Mouse (Mus musculus) brown adipose tissue, adult 24 weeks (tissue): ENCODE results near the gene Palm. TPM values are rescaled to one million over a fixed set of nuclear protein-coding genes. Genes with fewer than 3 reads are reported as not detected.
A peak's percentile ranks its signal among the peaks of the same experiment; 100 is the strongest.

Experiments used
- H3K27ac ChIP-seq: fragments of 200-500 bp; replicated peaks from 2 replicates; pipeline ENCODE4 v1.5.1; 2012; ENCODE audit warnings: low read depth, mild to moderate bottlenecking, low read length
- H3K4me1 ChIP-seq: fragments of 200-500 bp; 2 replicates; pipeline ENCODE4 v1.6.1; 2012; ENCODE audit warnings: low read length, mixed read lengths; ENCODE audit not compliant: control insufficient read depth, insufficient read depth, insufficient read length
- H3K4me3 ChIP-seq: fragments of 200-500 bp; 2 replicates; pipeline ENCODE4 v1.5.1; 2012; ENCODE audit warnings: low read depth, mild to moderate bottlenecking, low read length, moderate library complexity; ENCODE audit not compliant: insufficient read depth
- polyA plus RNA-seq: library from polyadenylated mRNA; stranded (reverse); fragments of >200 nt; gene quantifications from 2 replicates; pipeline ENCODE4 v1.2.4, GENCODE M21; 2012; ENCODE audit not compliant: missing spikeins, insufficient read depth, insufficient read length

Palm gene
- polyA plus RNA-seq, 1 experiment: 18.7 TPM

DNA sequence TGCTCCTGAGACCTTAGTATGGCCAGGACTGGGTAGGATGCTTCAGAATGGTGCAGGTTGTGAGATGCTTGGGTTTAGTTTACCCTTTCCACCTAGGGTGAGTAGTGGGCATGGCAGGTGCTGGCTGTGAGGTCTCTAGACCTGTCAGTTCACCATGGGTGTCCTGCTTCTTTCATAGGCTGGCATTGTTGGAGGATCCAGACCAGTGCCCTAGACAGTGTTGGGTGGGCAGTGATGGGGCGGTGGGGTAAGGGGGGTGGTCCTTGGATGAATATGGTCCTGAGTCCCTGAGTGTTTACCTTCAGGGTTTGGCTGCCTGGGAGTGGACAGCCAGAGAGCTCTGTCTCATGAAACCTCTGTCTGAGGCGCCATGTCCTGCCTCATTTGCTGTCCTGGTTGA, 64.5 kb downstream of the Palm start:
- Histone ChIP-seq H3K4me3 (peak overlapping the region; percentile 89; the same call in 1 of the 2 replicates), H3K4me1 (peaks cover 18% of the 10 kb centered on the region), H3K27ac (no peak overlapping the region)

DNA sequence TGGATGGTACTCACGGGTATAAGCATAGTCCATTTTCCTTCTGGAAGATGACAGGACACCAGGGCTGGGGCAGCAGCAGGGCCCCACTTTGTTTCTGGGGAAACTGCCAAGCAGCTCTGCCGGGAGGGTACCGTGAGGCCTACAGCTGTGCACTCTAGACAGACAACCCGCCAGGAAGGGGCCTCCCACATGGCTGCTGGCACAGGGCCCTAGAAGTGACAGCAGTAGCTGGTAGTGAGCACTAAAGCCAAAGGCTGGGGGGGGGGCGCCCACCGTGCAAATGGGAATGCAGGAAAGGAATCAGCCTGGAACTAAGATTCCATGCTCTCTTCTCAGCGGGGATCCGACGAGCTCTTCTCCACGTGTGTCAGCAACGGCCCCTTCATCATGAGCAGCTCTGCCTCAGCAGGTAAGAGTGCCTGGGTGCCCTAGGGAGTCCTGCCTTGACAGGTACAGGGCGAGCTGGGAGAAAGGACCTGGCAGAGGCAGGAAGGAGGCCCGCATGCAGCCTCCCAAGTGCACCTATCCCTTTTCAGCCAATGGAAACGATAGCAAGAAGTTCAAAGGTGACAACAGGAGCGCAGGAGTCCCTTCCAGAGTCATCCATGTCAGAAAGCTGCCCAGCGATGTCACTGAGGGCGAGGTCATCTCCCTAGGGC, 65.2 kb downstream of the Palm start:
- Histone ChIP-seq H3K4me3 (0 out of 2 replicates have a peak overlapping the region, but pooled peaks have one; percentile 2), H3K4me1 (peaks cover 14% of the 10 kb centered on the region), H3K27ac (no peak overlapping the region)

DNA sequence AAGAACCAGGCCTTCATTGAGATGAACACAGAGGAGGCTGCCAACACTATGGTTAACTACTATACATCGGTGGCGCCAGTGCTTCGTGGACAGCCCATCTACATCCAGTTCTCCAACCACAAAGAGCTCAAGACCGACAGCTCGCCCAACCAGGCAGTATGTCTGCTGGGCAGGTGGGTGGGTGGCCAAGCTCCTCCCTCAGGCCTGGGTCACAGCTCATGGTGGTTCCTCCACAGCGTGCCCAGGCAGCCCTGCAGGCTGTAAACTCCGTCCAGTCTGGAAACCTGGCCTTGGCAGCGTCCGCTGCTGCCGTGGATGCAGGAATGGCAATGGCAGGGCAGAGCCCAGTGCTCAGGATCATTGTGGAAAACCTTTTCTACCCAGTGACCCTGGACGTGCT, 65.7 kb downstream of the Palm start:
- peaks cover 14% of the 10 kb centered on the region for H3K4me1 ChIP-seq
- 0 out of 2 replicates have a peak overlapping the region, but pooled peaks have one; percentile 1 for H3K4me3 ChIP-seq
- no peak overlapping the region for H3K27ac ChIP-seq

DNA sequence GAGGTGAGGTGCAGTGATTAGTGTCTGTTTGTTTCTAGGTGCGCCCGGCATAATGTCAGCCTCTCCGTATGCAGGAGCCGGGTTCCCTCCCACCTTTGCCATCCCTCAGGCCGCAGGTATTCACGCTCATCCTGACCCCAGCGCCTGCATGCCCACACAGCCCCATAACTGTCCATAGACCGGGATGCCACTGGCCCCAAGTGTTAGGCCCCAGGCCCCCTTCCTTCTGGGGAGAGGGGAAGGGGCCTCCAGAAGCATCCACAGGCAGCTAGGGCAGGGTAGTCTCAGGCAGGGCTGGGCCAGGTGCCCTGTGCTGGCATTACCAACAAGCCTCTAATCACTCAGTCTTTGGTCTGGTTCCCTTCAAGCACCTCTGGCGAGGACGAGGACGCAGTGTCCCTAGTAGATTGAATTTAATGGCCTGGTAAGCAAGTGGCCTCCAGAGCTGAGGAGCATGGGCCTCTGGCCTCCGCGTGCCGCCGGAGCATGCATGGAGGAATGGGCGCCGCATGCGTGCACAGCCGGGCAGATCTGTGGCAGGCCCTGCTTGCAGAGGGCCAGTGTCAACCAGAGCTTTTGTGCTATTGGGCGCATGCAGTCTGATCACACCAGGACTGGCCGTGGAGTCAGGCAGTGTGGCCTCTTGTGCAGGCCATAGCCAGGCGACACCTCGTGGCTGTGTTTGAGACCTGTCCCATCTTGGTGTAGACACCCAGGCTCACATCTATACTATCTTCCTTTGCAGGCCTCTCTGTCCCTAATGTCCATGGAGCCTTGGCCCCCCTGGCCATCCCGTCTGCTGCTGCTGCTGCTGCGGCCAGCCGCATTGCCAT, 66.9 kb downstream of the Palm start:
- Histone ChIP-seq H3K27ac (no peak overlapping the region), H3K4me1 (peaks cover 14% of the 10 kb centered on the region), H3K4me3 (no peak overlapping the region)

DNA sequence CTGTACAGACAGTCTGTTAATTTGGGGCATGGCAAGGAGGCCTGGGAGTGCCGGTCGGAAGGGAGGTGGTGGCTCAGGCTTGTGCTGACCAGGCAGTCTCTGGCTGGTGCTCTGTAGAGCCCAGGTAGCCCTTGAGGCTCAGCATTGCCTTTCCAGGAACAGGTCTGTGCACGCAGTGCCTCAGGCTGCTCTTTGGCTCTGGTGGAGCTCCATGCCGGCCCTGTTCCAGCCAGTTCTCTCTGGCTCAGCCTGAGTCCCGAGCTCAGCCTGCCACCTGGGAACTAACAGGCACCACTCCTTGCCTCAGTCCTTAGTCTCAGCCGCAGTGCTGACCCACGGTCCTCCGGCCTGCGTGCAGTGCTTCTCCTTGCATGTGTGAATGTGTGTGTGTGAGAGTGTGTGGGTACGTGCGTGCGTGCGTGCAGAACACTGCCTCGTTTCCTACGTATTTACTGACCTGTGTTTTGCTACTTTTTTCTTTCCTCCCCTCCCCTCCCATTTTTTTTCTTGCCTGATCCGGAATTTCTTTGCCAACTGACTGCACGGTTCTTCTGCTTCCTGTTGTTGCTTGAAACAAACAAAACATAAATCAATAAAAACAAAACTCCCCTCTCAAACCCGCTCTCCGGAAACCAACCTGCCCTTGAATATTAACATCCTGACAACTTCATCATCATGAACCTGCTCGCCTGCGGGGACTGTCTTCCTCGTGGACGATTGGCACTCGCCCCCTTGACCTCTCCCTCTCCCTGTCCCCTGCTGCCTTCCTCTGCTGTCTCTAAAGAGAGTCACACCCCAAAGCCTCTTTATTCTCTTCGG, 68.1 kb downstream of the Palm start:
- Histone ChIP-seq H3K4me3 (no peak overlapping the region), H3K4me1 (peaks cover 14% of the 10 kb centered on the region), H3K27ac (no peak overlapping the region)

DNA sequence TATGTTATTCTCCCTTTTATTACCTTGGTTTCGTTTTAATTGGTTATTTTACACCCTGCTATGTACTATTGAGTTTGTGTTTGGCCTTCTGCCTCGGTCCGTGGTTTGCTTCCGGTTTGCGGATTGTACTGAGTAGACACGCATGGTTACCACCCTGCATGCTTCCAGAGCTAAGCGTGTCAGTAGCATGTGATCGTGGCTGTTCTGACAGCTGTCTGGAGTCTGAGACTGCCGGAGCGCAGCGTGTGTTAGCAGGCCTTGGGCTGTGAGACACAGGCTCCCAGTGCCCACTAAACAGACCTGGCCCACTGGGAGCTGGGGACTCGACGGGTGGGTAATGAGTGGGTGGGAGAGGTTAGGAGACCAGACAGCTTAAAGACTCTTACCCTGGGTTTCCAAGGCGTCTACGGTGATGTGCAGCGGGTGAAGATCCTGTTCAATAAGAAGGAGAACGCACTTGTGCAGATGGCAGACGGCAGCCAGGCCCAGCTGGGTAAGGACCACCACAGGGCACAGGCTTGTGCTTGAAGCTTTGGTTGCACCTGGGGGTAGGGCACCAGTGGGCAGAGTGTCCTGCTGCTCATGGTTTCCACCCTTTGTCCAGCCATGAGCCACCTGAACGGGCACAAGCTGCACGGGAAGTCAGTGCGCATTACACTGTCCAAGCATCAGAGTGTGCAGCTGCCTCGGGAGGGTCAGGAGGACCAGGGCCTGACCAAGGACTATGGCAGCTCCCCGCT, 68.8 kb downstream of the Palm start:
- Histone ChIP-seq H3K4me1 (peaks cover 7% of the 10 kb centered on the region), H3K27ac (no peak overlapping the region), H3K4me3 (no peak overlapping the region)

DNA sequence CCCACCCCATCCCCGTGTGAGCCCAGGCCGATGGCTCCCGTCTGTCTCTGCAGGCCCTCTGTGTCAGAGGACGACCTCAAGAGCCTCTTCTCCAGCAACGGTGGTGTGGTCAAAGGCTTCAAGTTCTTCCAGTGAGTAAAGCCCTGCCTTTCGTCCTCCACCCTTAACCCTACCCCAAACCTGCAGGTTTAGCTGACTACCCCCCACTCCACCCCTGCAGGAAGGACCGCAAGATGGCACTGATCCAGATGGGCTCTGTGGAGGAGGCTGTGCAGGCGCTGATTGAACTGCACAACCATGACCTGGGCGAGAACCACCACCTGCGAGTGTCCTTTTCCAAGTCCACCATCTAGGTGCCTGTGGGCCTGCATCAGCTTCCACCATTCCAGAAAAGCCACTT, 69.6 kb downstream of the Palm start:
- Histone ChIP-seq H3K27ac (no peak overlapping the region), H3K4me3 (no peak overlapping the region), H3K4me1 (no peaks in the 10 kb centered on the region; the same call in 1 of the 2 replicates)

DNA sequence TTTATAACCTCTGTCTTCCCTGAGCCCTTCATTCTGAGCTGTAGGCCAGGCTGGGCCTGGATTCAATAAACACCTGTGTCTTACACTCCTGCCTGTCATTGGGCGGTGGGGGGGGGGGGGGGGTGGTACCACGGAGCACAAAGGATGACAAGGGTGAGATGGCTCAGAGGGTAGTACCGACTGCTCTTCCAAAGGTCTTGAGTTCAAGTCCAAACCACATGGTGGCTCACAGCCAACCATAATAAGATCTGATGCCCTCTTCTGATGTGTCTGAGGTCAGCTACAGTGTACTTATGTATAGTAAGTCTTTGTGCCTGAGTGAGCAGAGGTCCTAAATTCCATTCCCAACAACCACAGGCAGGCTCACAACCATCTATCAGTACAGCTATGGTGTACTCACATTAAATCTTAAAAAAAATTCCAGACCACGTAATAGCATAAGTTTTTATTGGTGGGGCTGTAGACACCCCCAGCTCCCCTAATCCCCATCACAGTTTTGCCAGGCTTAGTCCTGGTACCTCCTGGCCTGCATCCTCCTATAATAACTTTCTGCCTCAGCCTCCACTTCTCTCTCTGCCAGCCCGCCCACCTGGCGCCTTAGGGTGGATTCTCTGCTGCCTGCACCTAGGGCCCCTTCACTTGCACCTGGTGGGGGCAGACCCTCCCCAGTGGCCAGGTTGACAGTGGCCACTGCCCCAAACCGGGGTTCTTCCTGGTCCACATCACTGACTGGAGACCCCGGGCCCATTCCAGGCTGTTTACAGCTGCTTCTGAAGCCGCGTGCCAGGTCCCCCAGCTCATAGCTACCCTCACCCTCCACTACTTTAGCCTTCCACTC, 71.2 kb downstream of the Palm start:
- H3K4me1 ChIP-seq: no peaks in the 10 kb centered on the region
- H3K27ac ChIP-seq: no peak overlapping the region
- H3K4me3 ChIP-seq: no peak overlapping the region

DNA sequence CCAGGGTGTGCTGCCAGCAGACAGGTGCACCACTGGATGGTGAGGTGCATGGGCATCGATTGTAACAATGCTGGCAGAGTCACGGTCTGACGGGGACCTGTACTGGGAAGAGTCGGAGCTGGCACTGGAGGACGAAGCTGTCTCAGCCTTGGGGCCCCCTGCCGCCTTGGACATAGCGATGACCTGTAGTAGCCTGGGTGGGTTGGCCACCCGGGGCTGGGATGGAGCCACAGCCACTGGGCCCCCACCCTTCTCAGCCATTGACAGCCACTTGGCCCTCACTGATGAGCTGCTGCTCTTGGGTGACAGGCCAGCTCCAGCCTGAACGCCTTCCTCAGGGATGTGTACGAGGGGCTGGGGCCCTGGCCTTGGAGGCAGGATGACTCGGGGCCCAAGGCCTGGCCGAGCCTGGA, 71.8 kb downstream of the Palm start:
- Histone ChIP-seq H3K27ac (no peak overlapping the region), H3K4me1 (no peaks in the 10 kb centered on the region), H3K4me3 (no peak overlapping the region)

DNA sequence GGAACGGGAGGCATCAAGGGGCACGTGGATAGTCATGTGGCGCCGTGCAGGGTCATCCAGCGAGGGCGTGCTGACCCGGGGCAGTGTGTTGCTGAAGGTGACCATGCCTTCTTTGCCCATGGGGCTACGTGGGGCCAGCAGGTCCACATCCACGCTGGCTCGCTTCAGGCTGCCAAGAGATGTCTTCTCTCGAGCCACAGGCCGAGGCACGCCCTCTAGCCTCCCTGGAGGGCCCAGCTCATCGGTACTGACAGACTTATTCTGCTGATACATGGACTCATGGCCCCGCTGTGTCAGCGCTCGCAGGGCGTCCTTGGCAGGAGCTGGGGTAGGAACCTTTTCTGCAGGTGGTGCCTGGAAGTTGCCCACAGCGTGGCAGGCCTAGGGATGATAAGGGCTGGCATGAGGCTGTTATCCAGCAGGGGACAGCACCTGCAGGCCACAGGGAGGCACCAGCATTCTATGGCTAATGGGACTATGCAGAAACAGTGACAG, 72.5 kb downstream of the Palm start:
- no peak overlapping the region for H3K4me3 ChIP-seq
- no peak overlapping the region for H3K27ac ChIP-seq
- no peaks in the 10 kb centered on the region for H3K4me1 ChIP-seq

DNA sequence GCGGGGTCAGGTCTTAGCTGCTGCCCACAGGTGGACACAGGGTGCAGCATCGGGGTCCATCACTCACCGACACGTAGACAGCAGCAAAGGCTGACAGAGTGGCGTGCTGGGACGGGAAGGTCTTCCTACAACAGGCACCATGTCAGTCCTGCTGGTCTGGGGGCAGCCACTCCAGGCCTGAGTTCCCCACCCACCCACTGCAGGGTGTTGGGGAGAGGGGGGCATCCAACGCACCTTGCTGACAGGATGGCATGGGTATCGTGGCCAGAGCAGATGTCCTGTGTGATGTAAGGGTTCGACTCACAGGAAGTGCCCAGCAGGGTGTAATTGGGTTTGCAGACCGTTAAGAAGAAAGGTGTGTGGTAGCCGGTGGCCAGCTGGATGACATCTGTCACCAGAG, 73.2 kb downstream of the Palm start:
- H3K4me3 ChIP-seq: no peak overlapping the region
- H3K27ac ChIP-seq: no peak overlapping the region
- no peaks in the 10 kb centered on the region for H3K4me1 ChIP-seq
